Mouse (Mus musculus) lung, adult 2 months (tissue): ENCODE results near the gene Neurl3. TPM values are rescaled to one million over a fixed set of nuclear protein-coding genes. Genes with fewer than 3 reads are reported as not detected.
A peak's percentile ranks its signal among the peaks of the same experiment; 100 is the strongest.

Source experiments
- DNase-seq: peaks from one replicate; pipeline ENCODE4 v3.0.0; 2022
- H3K4me1 ChIP-seq: fragments of 200-500 bp; 2 replicates; pipeline ENCODE4 v1.6.1; 2011; ENCODE audit warnings: low read length; ENCODE audit not compliant: control insufficient read depth, insufficient read depth
- H3K4me3 ChIP-seq: fragments of 200-500 bp; replicated peaks from 2 replicates; pipeline ENCODE3; 2011; ENCODE audit warnings: low read depth, mild to moderate bottlenecking, control low read depth, low read length; ENCODE audit errors: extremely low read depth
- CTCF ChIP-seq: fragments of 200-500 bp; IDR thresholded peaks from 2 replicates; pipeline ENCODE4 v1.5.1; 2011; ENCODE audit warnings: mild to moderate bottlenecking, low read length, control low read depth; ENCODE audit not compliant: insufficient read depth
- POLR2A ChIP-seq: fragments of 200-500 bp; IDR thresholded peaks from 2 replicates; pipeline ENCODE4 v1.6.1; 2011; ENCODE audit warnings: low read depth, mild to moderate bottlenecking, control low read depth, low read length, borderline replicate concordance; ENCODE audit errors: extremely low read depth
- WGBS: fragments of 180-500 bp; shearing (Covaris S2); methylation state at CpG from one replicate; pipeline ENCODE4 v1.1.7; 2018; 5-methylcytosine and 5-hydroxymethylcytosine counted together
- polyA plus RNA-seq: library from polyadenylated mRNA; depleted of rRNA; stranded (reverse); fragments of >200 nt; gene quantifications from 2 replicates; pipeline ENCODE4 v1.2.3, GENCODE M21; 2012

Neurl3 gene
- polyA plus RNA-seq, 1 experiment = 26.4 TPM

DNA sequence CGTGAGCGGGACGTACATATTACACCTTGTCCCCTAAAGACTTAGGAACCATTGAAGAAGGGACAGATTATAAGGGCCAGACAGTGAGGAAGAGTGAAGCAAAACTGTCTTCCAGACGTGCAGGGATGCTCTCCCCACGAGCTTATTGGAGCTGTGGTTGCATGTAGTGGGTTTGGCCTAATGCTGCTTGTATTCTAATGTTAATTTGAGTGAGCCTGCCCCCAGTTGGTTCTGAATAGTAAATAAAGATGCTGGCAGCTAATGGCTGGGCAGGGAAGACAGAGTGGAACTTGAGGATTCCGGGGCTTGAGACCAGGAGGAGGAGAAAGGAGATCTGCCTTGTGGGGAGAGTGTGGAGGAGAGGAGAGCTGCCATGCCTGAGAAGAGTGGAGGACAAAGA is 27.8 kb downstream of the Neurl3 start:
- no peak for TF ChIP-seq CTCF
- no peak for TF ChIP-seq POLR2A
- Histone ChIP-seq H3K4me1 (peaks cover 9% of the 10 kb centered on the region), H3K4me3 (no peak overlapping the region)
- 62% methylated on average over 6 of the region's 6 CpGs for whole genome bisulfite sequencing
- no peak for DNase-seq

DNA sequence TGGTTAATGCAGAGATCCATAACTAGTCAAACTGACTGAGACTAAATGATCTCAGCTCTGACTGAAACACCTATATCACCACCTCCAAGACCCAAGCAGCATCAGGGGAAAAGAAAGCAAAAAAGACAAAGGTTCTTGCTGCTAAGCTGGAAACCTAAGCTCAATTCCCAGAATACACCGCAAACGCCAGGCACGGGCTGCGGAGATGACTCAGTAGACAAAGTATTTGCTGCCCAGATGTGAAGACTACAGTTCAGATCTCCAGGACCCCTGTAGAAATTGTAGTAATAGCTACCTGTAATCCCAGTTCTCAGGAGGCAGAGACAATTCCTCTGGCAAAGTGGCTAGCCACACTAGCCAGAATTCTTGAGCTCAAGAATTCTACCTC is 29.7 kb downstream of the Neurl3 start:
- peaks cover 9% of the 10 kb centered on the region for H3K4me1 ChIP-seq
- TF ChIP-seq CTCF (no peak), POLR2A (no peak)
- DNase-seq = no peak
- WGBS = 73% methylated on average over 4 of the region's 4 CpGs
- H3K4me3 ChIP-seq = no peak overlapping the region

DNA sequence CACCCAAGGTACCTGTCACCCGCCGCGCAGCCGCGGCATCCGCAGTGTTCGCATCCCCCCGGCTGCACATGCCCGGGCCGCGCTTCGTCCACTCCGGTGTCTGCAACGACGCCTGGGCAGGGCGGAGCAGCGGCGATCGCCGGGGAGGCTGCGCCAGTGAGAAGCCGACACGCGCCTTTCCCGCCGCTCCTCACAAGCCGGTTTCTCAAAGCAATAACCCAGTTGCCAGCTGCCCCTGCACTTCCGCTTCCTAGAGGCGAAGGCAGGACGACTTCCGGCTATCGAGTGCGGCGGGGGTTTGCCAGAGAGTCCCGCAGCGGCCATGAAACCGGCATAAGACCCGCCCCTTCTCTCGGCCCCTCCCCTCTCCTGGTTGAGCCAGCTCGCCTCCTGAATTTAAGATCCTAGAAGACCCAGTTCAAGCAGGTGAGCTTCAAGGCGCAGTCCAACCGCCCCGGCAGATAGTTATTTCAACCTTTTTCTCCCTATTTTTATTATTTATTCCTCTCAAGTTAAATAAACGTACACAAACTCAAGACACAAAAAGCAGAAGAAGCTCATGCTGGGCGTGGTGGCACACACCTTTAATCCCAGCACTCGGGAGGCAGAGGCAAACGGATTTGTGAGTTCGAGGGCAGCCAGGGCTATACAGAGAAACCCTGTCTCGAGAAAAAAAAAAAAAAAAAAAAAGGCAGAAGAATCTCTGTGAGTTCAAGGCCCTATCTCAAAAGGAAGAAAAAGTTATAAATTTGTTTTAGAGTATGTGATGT is 30.2 kb downstream of the Neurl3 start, which contains the start of gene Uggt1:
Gene Uggt1, minus strand, starts transcription at position 663 of the 770 bp plus-strand sequence.
- peak; percentile 86 for DNase-seq
- 1% methylated on average over 49 of the region's 49 CpGs for WGBS
- Histone ChIP-seq H3K4me3 (peak within 1 kb of the TSS; percentile 77), H3K4me1 (peaks cover 9% of the 10 kb centered on the region)
- TF ChIP-seq POLR2A (peak; percentile 58; the same call in 1 of the 2 replicates), CTCF (no peak)

DNA sequence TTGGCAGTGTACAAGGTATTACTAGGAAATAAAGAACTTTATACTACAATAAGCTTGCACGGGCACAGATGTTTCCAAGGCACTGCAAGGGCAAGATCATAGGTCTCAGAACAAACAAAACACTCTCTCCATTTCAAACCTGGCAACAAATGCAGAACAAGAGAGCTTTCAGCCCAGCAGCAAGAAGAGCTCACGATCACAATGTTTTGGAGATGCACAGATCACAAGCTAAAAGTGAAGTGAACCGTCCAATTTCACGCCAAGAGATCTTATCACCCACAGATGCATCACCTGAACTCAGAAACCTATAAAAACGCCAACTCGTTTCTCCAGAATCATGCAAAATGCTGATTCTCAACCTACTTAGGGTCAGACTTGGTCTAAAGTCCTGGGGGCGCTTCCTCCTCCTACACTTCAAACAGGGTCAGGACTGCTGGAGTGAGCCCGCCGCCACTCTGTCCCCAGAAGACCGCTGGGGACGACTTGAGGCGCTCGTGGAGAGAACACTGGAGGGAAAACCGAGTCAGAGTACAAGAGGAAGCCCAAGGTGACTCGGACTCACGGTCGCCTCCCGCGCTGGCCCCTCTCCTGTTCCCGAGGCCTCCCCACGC is 30.9 kb downstream of the Neurl3 start:
- Histone ChIP-seq H3K4me1 (peaks cover 9% of the 10 kb centered on the region), H3K4me3 (peak overlapping the region; percentile 77)
- DNase-seq = no peak
- no peak for TF ChIP-seq CTCF
- no peak for TF ChIP-seq POLR2A
- 2% methylated on average over 21 of the region's 21 CpGs for WGBS

DNA sequence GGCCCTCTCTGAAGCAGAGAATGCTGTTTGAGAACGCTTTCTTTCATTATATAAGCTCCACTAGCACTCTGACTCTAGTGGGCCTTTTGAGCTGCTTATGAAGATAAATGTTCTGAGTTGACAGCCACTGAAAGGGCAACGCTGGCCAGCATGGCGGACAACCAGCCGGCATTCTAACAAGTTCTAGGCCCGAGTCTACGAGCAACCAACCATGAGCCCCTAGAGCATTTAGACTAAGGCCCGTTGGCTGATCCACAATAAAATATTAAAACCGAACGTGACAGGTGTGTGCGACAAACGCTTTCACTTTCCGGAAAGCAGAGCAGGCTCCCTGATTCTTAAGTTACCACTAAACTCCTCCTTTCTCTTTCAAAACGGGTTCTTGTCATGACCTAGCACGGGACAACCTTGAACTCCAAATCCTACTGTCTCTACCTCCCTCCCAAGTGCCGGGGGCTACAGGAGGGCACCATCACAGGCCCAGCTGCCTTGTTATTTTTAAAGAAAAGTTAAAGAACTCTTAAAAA is 32.5 kb downstream of the Neurl3 start:
- TF ChIP-seq POLR2A (no peak), CTCF (no peak)
- 84% methylated on average over 15 of the region's 15 CpGs for WGBS
- peaks cover 9% of the 10 kb centered on the region for H3K4me1 ChIP-seq
- no peak for DNase-seq
- H3K4me3 ChIP-seq = no peak overlapping the region

DNA sequence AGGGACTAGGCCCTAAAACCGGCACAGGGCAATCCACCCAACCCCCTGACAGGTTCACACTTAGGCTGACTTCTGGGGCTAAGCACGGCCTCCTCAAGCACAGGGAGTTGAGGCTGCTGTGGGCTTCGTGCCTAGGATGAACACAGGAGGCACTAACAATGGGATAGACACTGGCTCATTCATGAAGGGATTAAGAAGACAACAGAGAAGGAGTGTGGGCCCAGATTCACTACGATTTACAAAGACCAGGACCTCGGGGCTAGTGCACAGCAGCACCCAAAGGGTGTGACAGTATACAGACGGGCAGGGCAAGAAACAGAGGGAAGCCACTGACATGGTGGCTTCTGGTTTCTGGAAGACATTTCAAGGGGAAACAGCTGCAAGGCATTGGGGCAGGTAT is 34.3 kb downstream of the Neurl3 start:
- no peak for TF ChIP-seq CTCF
- no peak for TF ChIP-seq POLR2A
- peaks cover 9% of the 10 kb centered on the region for H3K4me1 ChIP-seq
- DNase-seq = no peak
- WGBS = 74% methylated on average over 6 of the region's 6 CpGs
- H3K4me3 ChIP-seq = no peak overlapping the region

DNA sequence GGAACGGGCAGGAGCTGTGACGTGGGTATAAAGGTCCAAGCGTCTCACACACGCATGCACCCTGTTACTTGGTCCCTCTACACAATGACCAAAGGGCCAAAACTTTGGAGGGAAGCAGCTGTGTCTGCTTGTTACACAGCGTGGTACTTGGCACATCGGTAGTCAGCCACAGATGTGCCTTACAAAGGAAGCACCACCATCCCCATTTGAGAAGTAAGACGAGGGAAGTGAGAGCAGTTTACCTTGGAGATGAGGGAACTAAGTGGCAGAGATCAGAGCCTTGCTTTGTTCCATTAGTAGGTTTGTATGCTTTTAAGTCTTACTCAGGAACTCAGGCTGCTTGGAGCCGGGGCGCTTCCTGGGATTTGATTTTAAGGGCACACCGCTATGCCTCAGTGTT is 35.1 kb downstream of the Neurl3 start:
- WGBS = 82% methylated on average over 10 of the region's 10 CpGs
- DNase-seq = no peak
- TF ChIP-seq CTCF = no peak
- no peak for TF ChIP-seq POLR2A
- Histone ChIP-seq H3K4me3 (no peak overlapping the region), H3K4me1 (peaks cover 7% of the 10 kb centered on the region)

DNA sequence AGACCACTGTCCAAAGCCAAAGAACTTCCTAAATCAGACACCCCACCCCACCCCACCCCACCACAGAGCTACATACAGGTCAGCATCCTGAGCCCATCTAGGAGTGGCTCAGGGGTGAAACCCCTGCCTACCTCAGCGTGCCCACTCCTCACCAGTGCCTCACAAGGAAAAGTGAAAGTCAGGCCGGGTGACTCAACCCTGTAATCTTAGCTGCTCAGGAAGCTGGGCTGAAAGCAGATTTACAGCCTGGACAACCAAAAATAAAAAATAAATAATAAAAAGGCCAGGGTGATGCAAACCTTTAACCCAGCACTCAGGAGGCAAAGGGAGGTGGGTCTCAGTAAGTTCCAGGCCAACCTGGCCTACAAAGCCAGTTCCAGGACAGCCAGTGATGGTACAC is 38.6 kb downstream of the Neurl3 start:
- TF ChIP-seq POLR2A (no peak), CTCF (no peak)
- 60% methylated on average over 2 of the region's 2 CpGs for WGBS
- H3K4me3 ChIP-seq = no peak overlapping the region
- no peak for DNase-seq
- no peaks in the 10 kb centered on the region; the same call in 1 of the 2 replicates for H3K4me1 ChIP-seq

DNA sequence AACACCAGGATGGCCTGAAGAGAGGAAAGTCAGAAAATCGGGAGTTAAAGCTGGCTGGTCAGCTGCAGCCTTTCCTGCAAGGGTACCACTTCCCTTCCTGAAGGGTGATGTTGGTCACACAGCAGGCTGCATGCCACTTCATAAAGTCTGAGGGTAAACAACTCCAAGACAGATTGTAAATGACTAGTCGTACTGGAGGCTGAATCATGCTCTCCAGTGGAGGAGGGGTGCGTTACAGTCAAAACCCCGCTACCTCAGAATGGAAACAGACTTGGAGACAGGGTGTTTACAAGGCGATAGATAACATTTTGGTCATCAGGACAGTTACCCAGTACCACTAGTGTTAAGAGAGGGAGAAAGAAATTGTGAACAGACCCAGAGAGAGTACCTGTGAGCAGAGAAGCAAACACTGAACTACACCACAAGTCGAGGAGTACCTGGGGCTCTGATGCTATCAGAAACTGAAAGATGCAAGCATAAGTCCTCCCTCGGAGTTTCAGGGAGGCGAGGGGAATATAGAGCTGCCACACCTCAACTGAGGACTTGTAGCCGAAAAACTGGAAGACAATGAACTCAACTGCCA is 39.3 kb downstream of the Neurl3 start:
- no peak overlapping the region for H3K4me3 ChIP-seq
- no peak for TF ChIP-seq CTCF
- no peak for TF ChIP-seq POLR2A
- 58% methylated on average over 9 of the region's 9 CpGs for WGBS
- no peak for DNase-seq
- H3K4me1 ChIP-seq = no peaks in the 10 kb centered on the region; the same call in 1 of the 2 replicates

DNA sequence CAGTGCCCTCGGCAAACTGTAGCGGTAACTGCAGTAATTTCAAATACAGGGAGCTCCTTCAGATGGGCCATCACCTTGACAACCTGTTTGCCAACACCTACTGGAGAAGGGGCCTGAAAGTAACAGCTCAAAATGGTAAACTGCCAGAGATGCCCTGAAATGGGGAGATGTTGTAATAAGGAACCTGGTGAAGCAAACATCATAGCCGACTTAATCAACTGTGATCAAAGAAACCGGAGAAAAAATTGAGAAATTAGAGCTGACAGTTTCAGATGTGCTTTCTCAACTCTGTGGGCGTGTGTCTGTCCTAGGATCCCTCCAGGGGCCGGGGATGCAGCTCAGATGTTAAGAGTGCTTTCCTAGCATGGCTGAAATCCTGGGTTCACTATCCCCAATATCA is 41.3 kb downstream of the Neurl3 start:
- no peak for TF ChIP-seq CTCF
- TF ChIP-seq POLR2A = no peak

More for the DNA sequence above, 41.3 kb downstream of the Neurl3 start:
- no peak for DNase-seq
- WGBS = 81% methylated on average over 6 of the region's 6 CpGs
- Histone ChIP-seq H3K4me3 (no peak overlapping the region), H3K4me1 (no peaks in the 10 kb centered on the region; the same call in 1 of the 2 replicates)
